Mouse (Mus musculus) forebrain, embryonic 10.5 days (tissue): Measurements from ENCODE around the gene Camk2g. TPM values are rescaled to one million over a fixed set of nuclear protein-coding genes. Genes with fewer than 3 reads are reported as not detected.

Experiments
- DNase-seq: peaks from one replicate; pipeline ENCODE4 v3.0.0-alpha.2; 2017; ENCODE audit warnings: low spot score; ENCODE audit errors: extremely low spot score
- H3K27ac ChIP-seq: fragments of 300-500 bp; sonication (generic); 2 replicates; pipeline ENCODE4 v1.5.1; 2016; ENCODE audit warnings: mild to moderate bottlenecking
- H3K27me3 ChIP-seq: fragments of 300-500 bp; sonication (generic); 2 replicates; pipeline ENCODE4 v1.6.1; 2016; ENCODE audit warnings: mild to moderate bottlenecking; ENCODE audit not compliant: poor library complexity, severe bottlenecking
- H3K36me3 ChIP-seq: fragments of 300-500 bp; sonication (generic); replicated peaks from 2 replicates; pipeline ENCODE4 v1.6.1; 2016; ENCODE audit warnings: mild to moderate bottlenecking, moderate library complexity
- H3K4me1 ChIP-seq: fragments of 300-500 bp; sonication (generic); 2 replicates; pipeline ENCODE4 v1.6.1; 2016
- H3K4me3 ChIP-seq: fragments of 300-500 bp; sonication (generic); 2 replicates; pipeline ENCODE4 v1.5.1; 2016; ENCODE audit warnings: mild to moderate bottlenecking, moderate library complexity
- H3K9me3 ChIP-seq: fragments of 300-500 bp; sonication (generic); 2 replicates; pipeline ENCODE4 v1.6.1; 2016; ENCODE audit warnings: mild to moderate bottlenecking, moderate library complexity
- WGBS: fragments of 180-500 bp; shearing (Covaris S2); methylation state at CpG from one replicate; pipeline ENCODE4 v1.1.7; 2016; 5-methylcytosine and 5-hydroxymethylcytosine counted together
- polyA plus RNA-seq: library from polyadenylated mRNA; unstranded; fragments of >200 nt; fragmentation: Nextera tagmentation; extraction: Ambion mirVana; gene quantifications from 2 replicates; pipeline ENCODE4 v1.2.1, GENCODE M21; 2016

The Camk2g gene
- 33.0 and 37.8 TPM in 2 replicates for polyA plus RNA-seq

DNA sequence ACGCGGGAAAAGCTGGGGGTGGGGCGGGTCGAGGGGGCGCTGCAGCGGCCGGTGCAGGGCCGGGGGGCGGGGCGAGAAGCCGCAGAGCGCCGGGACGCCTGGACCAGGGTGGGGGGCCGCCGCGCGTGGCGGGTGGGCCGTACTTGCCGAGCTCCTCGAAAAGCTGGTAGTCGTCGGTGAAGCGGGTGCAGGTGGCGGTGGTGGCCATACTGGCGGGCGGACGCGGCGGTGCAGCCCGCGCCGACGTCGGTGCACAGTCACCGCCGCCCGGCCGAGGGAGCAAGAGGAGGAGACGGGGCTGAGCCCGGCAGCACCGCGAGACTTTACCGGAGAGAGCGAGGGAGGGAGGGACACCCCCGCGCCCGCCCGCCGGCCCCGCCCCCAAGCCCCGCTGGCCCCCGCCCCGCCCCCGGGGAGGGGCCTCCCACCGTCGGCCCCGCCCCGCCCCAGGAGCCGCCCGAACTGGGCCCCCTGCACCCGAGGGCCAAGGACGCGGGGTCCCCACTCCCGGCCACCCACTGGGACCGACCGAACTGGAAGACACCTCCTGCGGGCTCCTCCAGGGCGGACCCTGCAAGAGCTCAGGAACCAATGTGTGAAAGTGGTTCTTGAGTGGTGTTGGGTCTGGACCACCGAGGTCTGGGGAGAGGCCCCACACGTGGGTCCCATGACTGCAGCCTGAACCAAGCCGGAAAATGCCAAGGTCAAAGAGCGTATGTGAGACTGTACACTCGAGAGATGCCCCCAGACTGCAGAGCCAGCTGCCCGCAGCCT, at the start of gene Camk2g:
TSS of gene Camk2g (minus strand) at position 331 of the 774 bp plus-strand sequence.
- H3K9me3 ChIP-seq: no peaks in the 10 kb centered on the region
- peaks cover 18% of the 10 kb centered on the region for H3K27me3 ChIP-seq
- peaks cover 46% of the 10 kb centered on the region for H3K4me1 ChIP-seq
- 1% methylated on average over 44 of the region's 76 CpGs for WGBS
- DNase-seq: peak; percentile 82
- peak within 1 kb of the TSS; percentile 94 for H3K27ac ChIP-seq
- peak within 1 kb of the TSS; percentile 92 for H3K4me3 ChIP-seq
- peaks cover 35% of the 10 kb centered on the region for H3K36me3 ChIP-seq

GRCm38 (mm10) chr14:20842629-20843028, 48.7 kb upstream of the Camk2g start:
- H3K9me3 ChIP-seq: no peaks in the 10 kb centered on the region
- peaks cover under 1% of the 10 kb centered on the region for H3K4me1 ChIP-seq
- H3K4me3 ChIP-seq: no peak overlapping the region
- no peak for DNase-seq
- H3K36me3 ChIP-seq: no peaks in the 10 kb centered on the region
- no peak overlapping the region for H3K27ac ChIP-seq
- H3K27me3 ChIP-seq: peaks cover 10% of the 10 kb centered on the region
- 84% methylated on average over 3 of the region's 3 CpGs for WGBS

DNA sequence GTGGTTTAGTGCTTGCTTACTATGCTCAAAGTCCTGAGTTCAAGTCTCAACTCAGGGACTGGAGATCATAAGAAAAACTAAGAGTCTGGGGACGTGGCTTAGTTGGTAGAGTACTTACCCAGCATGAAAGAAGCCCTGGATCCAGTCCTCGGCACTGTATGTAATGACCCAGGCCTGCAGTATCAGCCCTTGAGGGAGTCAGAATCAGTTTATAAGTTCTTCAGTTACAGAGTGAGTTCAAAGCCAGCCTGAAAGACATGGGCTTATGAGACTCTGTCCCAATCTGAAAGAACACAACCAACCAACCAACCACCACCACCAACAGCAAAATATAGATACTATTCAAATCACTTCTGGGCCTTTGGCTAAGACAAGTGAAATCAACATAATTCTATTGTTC, 47.6 kb upstream of the Camk2g start:
- Histone ChIP-seq H3K27me3 (peaks cover 21% of the 10 kb centered on the region), H3K9me3 (no peaks in the 10 kb centered on the region), H3K27ac (no peak overlapping the region), H3K36me3 (no peaks in the 10 kb centered on the region), H3K4me3 (no peak overlapping the region), H3K4me1 (peaks cover 11% of the 10 kb centered on the region)
- DNase-seq: no peak
- 83% methylated on average over 2 of the region's 2 CpGs for WGBS

DNA sequence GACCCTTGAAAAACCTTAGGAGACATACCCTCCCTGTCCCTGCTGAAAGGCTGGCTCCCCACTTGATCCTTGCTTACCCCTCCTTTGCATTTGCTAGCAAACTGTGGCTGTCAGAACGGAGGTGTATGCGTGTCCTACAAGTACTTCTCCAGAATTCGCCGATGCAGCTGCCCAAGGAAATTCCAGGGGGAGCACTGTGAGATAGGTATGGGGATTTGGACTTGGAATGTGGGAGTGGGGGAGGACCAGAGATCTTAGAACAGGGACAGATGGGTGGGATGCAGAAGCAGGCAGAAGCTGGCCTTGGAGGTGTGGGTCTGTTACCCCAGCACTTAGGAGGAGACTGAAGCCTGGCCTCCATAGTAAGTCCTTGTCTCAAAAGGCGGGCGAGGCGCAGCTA, 43.8 kb upstream of the Camk2g start:
- peaks cover 24% of the 10 kb centered on the region for H3K27me3 ChIP-seq
- H3K4me1 ChIP-seq: peaks cover 18% of the 10 kb centered on the region
- 76% methylated on average over 7 of the region's 7 CpGs for WGBS
- no peak overlapping the region for H3K27ac ChIP-seq
- 0 out of 2 replicates have a peak overlapping the region, but pooled peaks have one; percentile 70 for H3K4me3 ChIP-seq
- no peaks in the 10 kb centered on the region for H3K36me3 ChIP-seq
- DNase-seq: no peak
- no peaks in the 10 kb centered on the region for H3K9me3 ChIP-seq

DNA sequence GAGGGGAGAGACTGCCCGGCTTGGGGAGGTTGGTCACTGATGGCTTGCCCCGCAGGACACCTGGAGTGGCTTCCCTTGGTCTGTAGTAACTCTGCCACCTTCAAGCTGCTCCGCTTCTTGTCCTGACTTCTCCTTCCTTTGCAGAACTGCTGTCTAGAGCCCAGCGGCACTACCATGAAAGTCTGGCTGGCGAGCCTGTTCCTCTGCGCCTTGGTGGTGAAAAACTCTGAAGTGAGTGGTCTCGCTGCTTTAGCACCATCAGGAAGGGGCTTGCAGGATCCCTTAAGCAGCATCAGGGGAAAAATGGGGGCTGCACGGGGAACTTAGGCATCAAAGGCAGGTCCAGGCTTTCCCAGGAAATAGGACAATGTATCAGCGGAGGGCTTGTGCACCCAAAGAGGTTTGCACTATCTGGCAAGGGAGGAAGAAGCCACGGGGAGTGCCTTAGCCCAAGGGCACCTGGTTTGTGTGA, 43.1 kb upstream of the Camk2g start:
- peak overlapping the region; percentile 88 for H3K27ac ChIP-seq
- no peaks in the 10 kb centered on the region for H3K9me3 ChIP-seq
- no peak for DNase-seq
- WGBS: 5% methylated on average over 10 of the region's 10 CpGs
- H3K27me3 ChIP-seq: peaks cover 24% of the 10 kb centered on the region
- H3K36me3 ChIP-seq: no peaks in the 10 kb centered on the region
- H3K4me1 ChIP-seq: peaks cover 18% of the 10 kb centered on the region
- peak overlapping the region; percentile 70 for H3K4me3 ChIP-seq

- Histone ChIP-seq H3K36me3 (no peaks in the 10 kb centered on the region), H3K9me3 (no peaks in the 10 kb centered on the region), H3K4me3 (peak within 1 kb of the TSS; percentile 70), H3K27me3 (peaks cover 24% of the 10 kb centered on the region), H3K4me1 (peaks cover 18% of the 10 kb centered on the region), H3K27ac (peak within 1 kb of the TSS; percentile 88)
- DNase-seq: peak; percentile 73
- under 1% methylated on average over 33 of the region's 33 CpGs for WGBS
These were observed 42.5 kb upstream of the Camk2g start, which contains the start of gene Plau for GRCm38 (mm10) chr14:20836171-20836904. TSS of gene Plau (plus strand) at chr14:20836660.

GRCm38 (mm10) chr14:20834136-20834535, 40.2 kb upstream of the Camk2g start:
- H3K27me3 ChIP-seq: peaks cover 24% of the 10 kb centered on the region
- H3K4me3 ChIP-seq: no peak overlapping the region
- no peak for DNase-seq
- 73% methylated on average over 7 of the region's 7 CpGs for WGBS
- peaks cover 18% of the 10 kb centered on the region for H3K4me1 ChIP-seq
- no peaks in the 10 kb centered on the region for H3K36me3 ChIP-seq
- no peak overlapping the region for H3K27ac ChIP-seq
- no peaks in the 10 kb centered on the region for H3K9me3 ChIP-seq

- Histone ChIP-seq H3K4me1 (peaks cover 18% of the 10 kb centered on the region), H3K9me3 (no peaks in the 10 kb centered on the region)
- 88% methylated on average over 4 of the region's 4 CpGs for WGBS
These were observed 39.6 kb upstream of the Camk2g start for GRCm38 (mm10) chr14:20833525-20833924.

GRCm38 (mm10) chr14:20831915-20832314, 38.0 kb upstream of the Camk2g start:
- Histone ChIP-seq H3K27ac (no peak overlapping the region), H3K9me3 (no peaks in the 10 kb centered on the region), H3K4me3 (no peak overlapping the region), H3K36me3 (no peaks in the 10 kb centered on the region), H3K27me3 (peaks cover 7% of the 10 kb centered on the region), H3K4me1 (peaks cover 10% of the 10 kb centered on the region)
- DNase-seq: no peak
- 83% methylated on average over 1 of the region's 1 CpGs for WGBS

More at GRCm38 (mm10) chr14:20833525-20833924, 39.6 kb upstream of the Camk2g start:
- Histone ChIP-seq H3K4me3 (no peak overlapping the region), H3K27ac (no peak overlapping the region), H3K27me3 (peaks cover 23% of the 10 kb centered on the region), H3K36me3 (no peaks in the 10 kb centered on the region)
- DNase-seq: no peak

GRCm38 (mm10) chr14:20831141-20831910, 37.4 kb upstream of the Camk2g start:
- H3K36me3 ChIP-seq: no peaks in the 10 kb centered on the region
- DNase-seq: no peak
- peaks cover 6% of the 10 kb centered on the region for H3K4me1 ChIP-seq
- H3K4me3 ChIP-seq: no peak overlapping the region
- no peaks in the 10 kb centered on the region for H3K9me3 ChIP-seq
- WGBS: 86% methylated on average over 9 of the region's 9 CpGs
- H3K27me3 ChIP-seq: peaks cover 3% of the 10 kb centered on the region; the same call in 1 of the 2 replicates
- H3K27ac ChIP-seq: no peak overlapping the region

- WGBS: 90% methylated on average over 12 of the region's 12 CpGs
- no peak for DNase-seq
These were observed 35.9 kb upstream of the Camk2g start for GRCm38 (mm10) chr14:20829523-20830366.

More at GRCm38 (mm10) chr14:20829523-20830366, 35.9 kb upstream of the Camk2g start:
- H3K27me3 ChIP-seq: peaks cover 3% of the 10 kb centered on the region; the same call in 1 of the 2 replicates
- no peak overlapping the region for H3K4me3 ChIP-seq
- H3K4me1 ChIP-seq: no peaks in the 10 kb centered on the region
- no peaks in the 10 kb centered on the region for H3K9me3 ChIP-seq
- no peaks in the 10 kb centered on the region for H3K36me3 ChIP-seq
- H3K27ac ChIP-seq: no peak overlapping the region
